Mouse (Mus musculus) E14TG2a.4 (cell line): ENCODE measurements around the gene Aire.

Experiments
- CTCF ChIP-seq: conservative IDR thresholded peaks from 2 replicates; pipeline ENCODE4 v1.5.1; 2014; ENCODE audit warnings: low read length
- NANOG ChIP-seq: IDR thresholded peaks from 2 replicates; pipeline ENCODE4 v1.6.1; 2014; ENCODE audit warnings: borderline replicate concordance, low read length, mixed read lengths
- POU5F1 ChIP-seq: IDR thresholded peaks from 2 replicates; pipeline ENCODE4 v1.6.1; 2014; ENCODE audit warnings: low read length, borderline replicate concordance

DNA sequence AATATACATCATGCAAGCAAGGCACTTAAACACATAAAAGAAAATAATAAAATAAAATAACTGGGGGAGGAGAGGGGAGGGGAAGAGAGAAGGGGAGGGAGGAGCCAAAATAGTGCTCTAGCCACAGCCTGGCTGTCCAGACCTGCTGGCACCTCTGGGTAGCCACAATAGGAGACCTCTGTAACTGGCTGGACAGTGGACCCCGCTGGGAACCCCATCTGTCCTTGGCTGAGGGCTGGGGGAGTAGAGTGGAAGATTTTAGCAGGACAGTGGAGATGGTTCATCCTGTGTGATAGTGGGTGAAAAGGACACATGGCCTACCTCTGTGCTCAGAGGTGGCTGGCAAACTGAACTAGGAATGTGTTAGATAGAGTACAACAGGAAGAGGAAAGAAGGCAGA lies 1.1 kb upstream of the Aire start:
- TF ChIP-seq CTCF (no peak), POU5F1 (no peak), NANOG (no peak)
